Mouse (Mus musculus): ENCODE measurements around the gene Dach1.

The Dach1 gene

GRCm38 (mm10) chr14:98035261-98035660, 134.3 kb downstream of the Dach1 start:
- no peak for DNase-seq

DNA sequence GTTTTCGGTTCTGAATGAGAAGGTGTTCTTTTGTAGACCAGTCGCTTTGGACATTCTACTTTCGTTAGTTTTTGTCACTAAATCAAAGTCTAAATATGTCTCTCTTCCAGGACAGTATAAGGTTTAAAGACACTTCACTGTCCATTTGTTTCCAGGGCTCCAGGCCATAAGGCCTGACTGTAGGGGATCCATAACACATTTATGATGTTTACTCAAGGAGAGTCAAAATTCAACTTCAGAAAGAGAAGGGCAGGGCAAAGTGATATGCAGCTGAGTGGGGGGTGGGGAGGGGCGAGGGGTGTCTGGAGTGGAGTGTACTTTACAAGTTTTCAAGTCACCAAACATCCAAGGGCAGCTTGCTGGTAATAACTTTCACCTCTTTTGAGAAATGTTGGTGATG, 146.0 kb downstream of the Dach1 start:
- DNase-seq, result no peak

GRCm38 (mm10) chr14:98014053-98014452, 155.5 kb downstream of the Dach1 start:
- no peak for DNase-seq

DNA sequence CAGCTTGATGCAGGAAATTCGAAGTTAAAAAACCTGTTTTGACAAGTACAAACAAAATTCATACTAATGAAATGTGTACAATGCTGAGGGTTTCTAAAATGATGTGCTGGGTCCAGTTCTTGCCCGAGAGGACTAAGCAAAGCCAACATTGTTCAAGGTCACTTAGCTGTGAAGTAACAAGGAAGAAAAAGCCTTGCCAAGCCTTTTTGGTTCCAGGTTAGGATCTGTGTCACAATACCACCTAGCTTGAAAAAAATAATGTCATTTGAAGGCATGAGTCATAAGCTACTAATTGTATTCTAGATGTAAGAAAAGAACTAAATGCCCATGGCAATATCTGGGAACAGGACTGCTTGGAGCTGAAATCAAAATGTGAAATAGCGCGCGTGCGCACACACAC, 161.1 kb downstream of the Dach1 start:
- no peak for DNase-seq

DNA sequence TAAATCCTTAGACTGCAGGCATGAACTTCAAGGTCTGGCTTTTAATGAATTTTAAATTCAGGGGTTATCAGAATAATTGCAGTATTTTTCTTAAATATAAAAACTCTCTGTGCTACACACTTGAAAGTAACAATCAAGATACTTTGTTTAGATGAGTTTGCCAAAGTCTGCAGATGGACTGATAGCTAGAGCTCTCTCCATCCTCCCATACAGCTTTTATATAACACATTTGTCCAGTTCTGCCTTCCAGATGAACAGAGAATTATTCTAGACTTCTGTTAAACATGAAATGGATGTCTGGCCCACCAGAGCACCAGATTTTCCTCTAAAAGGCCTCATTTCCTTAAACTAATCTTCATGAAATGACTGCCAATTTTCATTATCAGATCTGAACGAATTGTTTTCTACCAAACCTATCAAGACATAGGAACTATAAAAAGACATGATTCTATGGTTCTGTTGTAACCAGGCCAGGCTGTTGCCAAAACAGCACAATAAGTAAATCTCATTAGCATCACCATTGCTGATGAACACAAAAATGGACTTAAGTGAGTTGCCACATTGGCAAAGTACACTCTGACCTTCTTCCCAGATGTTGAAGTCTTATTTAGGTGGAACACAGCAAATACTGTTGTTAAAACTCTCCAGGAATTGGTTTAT, 167.4 kb downstream of the Dach1 start:
- DNase-seq, result no peak

- no peak for DNase-seq
Measured at GRCm38 (mm10) chr14:97998584-97998983, 171.0 kb downstream of the Dach1 start.

DNA sequence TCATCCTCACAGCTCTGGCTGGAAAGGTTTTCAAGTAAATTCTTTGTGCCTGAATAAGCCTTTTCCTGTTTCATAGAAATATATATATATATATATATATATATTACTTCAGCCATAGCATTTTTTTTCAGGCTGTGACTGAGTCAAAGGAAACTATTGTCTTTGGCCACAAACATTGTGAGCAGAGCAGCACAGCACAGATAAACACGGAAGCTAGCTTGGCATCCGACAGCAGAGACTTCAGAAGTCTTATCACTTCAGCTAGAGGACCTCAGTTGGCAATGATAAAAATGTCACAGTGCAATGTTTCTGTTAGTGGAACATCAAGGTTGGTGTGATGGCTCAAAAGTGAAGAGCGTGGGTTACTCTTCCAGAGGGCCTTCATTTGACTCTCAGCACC, 186.3 kb downstream of the Dach1 start:
- no peak for DNase-seq

- no peak for DNase-seq
Measured at GRCm38 (mm10) chr14:97982676-97983075, 186.9 kb downstream of the Dach1 start.

GRCm38 (mm10) chr14:97980879-97981278, 188.7 kb downstream of the Dach1 start:
- no peak for DNase-seq

- no peak for DNase-seq
Measured at GRCm38 (mm10) chr14:97976091-97976490, 193.5 kb downstream of the Dach1 start.

- no peak for DNase-seq
Measured at GRCm38 (mm10) chr14:97975447-97975846, 194.1 kb downstream of the Dach1 start.

DNA sequence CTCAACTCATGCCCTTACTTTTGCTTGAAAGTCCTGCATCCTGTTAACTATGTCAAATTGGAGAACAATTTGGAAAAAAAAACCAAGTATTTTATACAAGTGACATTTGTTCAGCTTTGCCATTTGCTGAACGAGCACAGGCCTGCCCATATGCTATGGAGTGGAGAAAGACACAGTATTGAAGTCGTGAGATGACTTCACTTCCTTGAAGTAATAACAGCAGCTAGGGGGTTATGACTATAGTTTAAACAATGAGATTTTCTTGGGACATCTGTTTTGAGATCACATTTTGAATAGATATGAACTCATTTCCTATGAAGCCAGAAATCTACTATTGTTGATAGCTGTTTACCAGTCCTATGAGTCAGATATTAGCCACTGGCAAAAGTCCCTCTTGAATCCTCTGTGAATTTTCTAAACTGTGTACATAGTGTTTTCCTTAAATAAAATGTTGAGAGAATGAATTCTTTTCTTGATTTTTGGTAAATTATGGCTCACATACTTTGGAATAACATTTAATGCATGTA, 205.0 kb downstream of the Dach1 start:
- no peak for DNase-seq

DNA sequence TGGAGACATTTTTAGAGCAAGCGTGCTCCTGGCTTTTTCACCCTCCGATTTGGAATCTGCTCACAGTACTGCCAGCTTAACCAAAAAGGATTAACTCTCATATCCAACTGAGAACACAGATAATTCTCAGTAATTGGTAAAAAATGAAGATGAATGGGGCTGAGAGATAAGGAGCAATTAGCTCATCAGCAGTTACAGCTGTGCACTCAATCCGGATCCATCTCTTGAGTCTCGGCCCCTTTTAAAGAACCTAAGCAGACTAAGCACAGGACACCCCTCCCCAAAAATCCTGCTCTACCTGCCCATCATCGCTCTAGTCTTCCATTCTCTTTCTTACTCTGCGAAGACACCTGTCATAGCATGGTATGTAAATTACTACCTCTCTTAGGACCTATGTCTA, 205.9 kb downstream of the Dach1 start:
- no peak for DNase-seq

- DNase-seq, result no peak
Measured at GRCm38 (mm10) chr14:97956356-97956755, 213.2 kb downstream of the Dach1 start.

DNA sequence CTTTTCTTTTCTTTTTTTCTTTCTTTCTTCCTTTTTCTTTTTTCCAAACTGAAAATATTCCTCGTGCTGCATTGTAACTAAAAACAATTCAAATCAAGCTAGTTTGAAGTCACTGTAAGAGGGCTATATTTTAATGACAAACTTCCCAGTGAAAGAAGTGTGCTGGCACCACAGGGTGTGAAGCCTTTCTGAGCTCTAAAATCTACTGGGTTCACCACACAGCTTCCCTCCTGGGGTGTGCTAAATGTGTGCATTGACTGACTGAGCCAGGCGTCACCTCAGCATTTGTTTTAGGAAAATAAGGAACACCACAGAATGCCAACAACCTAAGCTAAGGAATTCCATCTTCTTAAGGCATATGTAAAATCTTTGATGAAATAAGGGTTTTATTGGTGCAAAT, 224.1 kb downstream of the Dach1 start:
- no peak for DNase-seq

GRCm38 (mm10) chr14:97944643-97945268, 224.8 kb downstream of the Dach1 start:
- DNase-seq, result no peak

GRCm38 (mm10) chr14:97942361-97942760, 227.2 kb downstream of the Dach1 start:
- DNase-seq, result no peak

DNA sequence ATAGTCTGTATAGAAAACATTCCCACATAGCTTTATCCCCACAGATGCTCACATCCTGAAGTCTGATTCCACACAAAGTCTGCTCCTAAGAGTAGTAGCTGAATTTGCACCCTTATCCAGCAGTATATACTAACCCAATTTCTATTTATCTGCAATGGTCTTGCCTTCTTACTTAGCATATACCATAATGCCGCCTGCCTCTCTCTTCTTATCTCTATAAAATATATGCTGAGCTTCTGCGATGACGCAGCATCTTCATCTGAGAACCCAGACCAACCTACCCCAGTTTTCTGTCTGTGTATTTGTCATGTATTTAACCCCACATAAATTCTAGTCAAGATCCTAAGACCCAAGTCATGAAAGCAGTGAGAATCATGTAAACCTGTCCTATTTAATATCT, 272.9 kb downstream of the Dach1 start:
- DNase-seq, result no peak

- no peak for DNase-seq
Measured at GRCm38 (mm10) chr14:97881976-97882375, 287.6 kb downstream of the Dach1 start.

GRCm38 (mm10) chr14:97871001-97871400, 298.6 kb downstream of the Dach1 start:
- no peak for DNase-seq

DNA sequence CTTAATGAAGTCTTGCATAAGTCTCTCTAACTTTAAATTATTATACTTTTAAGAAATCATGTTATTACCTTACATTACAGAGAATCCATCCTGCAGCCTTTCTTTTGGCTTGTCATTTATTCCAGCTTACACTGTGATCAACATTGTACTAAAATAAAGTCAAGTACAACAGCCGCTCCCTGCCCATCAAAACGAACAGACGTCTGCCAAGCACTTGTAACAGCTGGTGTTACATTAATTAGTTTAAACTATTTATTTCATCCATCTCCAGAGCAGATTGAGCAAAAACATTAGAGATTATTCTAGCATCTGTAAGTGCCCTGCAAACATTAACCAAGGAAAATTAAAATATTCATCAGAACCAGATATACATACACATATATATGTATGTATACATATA, 311.2 kb downstream of the Dach1 start:
- no peak for DNase-seq

DNA sequence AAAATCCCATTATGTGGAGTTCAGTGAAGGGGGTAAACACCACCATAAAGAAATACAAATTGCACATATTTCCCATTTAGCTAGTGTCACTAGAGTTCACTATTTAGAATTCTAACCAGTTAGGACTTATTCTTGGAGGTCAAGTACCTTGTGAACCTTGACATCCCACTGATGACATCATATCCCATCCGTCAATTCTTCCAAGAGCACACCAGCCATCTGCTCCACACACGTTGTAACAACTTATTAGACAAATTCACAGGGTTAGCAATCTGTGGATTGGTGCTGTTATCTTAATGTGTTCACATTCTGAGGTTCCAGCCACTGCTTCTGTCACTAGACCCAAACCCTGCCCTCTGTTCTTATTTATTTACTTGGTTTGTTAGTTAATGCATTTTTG, 312.3 kb downstream of the Dach1 start:
- no peak for DNase-seq

DNA sequence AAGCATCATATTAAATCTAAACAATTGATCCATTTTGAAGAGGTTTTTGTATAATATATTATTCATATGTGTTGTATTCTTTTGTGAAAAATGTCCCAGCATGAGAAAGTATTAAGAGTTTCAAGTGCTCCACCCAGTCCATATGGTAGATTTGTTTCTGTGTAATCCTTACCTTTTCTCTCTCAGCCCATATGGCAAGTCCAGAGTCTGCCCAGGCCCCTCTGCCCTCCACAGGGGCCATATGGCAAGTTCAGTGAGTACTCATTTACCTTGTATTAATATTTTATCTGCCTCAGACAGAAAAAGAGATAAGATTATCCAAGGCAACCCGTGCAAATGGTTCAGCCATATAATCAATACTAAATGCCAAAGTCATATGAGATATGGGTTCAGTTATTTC, 314.2 kb downstream of the Dach1 start:
- no peak for DNase-seq

DNA sequence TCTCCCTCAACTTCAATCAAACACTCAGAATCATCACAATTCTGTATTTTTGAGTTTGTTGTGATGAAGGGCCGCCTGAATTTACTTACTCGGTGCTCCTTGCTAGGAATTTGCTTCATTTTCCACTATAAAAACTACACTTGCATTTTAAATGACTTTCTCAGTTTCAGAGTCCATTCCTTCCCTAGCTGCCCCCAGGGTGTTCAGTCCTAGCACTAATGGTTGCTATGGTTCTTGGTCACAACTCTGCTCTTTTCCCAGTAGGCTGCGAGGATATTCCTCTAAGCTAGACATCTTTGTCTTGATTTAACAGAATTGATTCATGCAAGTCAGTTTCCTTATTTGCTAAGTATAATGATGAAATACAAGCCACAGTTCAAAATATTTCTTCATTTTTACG, 319.1 kb downstream of the Dach1 start:
- DNase-seq, result no peak

DNA sequence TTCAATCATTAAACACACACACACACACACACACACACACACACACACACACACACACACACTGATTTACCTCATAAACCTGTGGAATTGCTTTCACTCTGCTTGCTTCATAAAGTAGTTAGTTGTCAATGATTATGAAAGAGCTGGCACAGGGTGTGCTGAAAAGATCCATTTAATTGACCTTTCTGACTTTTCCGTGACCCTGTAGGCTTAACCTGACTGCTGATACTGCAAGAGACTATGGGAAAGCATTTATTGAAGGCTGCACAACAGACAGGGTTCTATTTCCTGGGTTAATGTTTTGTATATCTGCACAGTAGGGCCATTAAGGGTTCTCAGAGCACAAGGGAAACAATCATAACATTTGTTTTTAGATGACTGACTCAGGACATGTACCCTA, 321.9 kb downstream of the Dach1 start:
- DNase-seq, result no peak

Data from cerebellum, adult 9-10 months (tissue).